Mouse (Mus musculus) MEL (cell line): Measurements from ENCODE around the gene Gtf2a1l.

Experiments used
- BHLHE40 ChIP-seq: IDR thresholded peaks from 2 replicates; pipeline ENCODE4 v1.6.1; 2012; ENCODE audit warnings: low read depth, mild to moderate bottlenecking, inconsistent platforms, low read length, improper control_type of control experiment, borderline replicate concordance
- CHD1 ChIP-seq: IDR thresholded peaks from 2 replicates; pipeline ENCODE4 v1.6.1; 2012; ENCODE audit warnings: low read depth, mild to moderate bottlenecking, inconsistent platforms, low read length, improper control_type of control experiment
- CHD2 ChIP-seq: IDR thresholded peaks from 2 replicates; pipeline ENCODE4 v1.6.1; 2011; ENCODE audit warnings: low read length, improper control_type of control experiment
- CTCF ChIP-seq, 3 experiments: IDR thresholded peaks in 2 of 3; conservative IDR thresholded peaks in 1 of 3; 2 replicates each; pipeline ENCODE4 v1.5.1; 2011 to 2012; ENCODE audit warnings: low read length in 3 of 3, low read depth in 2 of 3, mild to moderate bottlenecking in 2 of 3, improper control_type of control experiment in 1 of 3, inconsistent platforms in 1 of 3, mixed read lengths in 1 of 3, moderate library complexity in 1 of 3; ENCODE audit not compliant: control insufficient read depth in 1 of 3, insufficient read depth in 1 of 3, poor library complexity in 1 of 3, severe bottlenecking in 1 of 3
- JUND ChIP-seq: IDR thresholded peaks from 2 replicates; pipeline ENCODE4 v1.6.1; 2011; ENCODE audit warnings: low read depth, mild to moderate bottlenecking, improper control_type of control experiment, low read length
- MAFK ChIP-seq: IDR thresholded peaks from 2 replicates; pipeline ENCODE4 v1.6.1; 2011; ENCODE audit warnings: low read depth, mild to moderate bottlenecking, low read length, improper control_type of control experiment, borderline replicate concordance
- MXI1 ChIP-seq: IDR thresholded peaks from 2 replicates; pipeline ENCODE4 v1.6.1; 2011; ENCODE audit warnings: mild to moderate bottlenecking, low read depth, low read length, improper control_type of control experiment
- NRF1 ChIP-seq: IDR thresholded peaks from 2 replicates; pipeline ENCODE4 v1.6.1; 2014; ENCODE audit warnings: low read depth, mild to moderate bottlenecking, inconsistent platforms, low read length, improper control_type of control experiment, moderate library complexity; ENCODE audit not compliant: poor library complexity, insufficient read depth, severe bottlenecking
- POLR2A ChIP-seq, 2 experiments: IDR thresholded peaks; 2 replicates each; pipeline ENCODE4 v1.6.1; 2011 to 2012; ENCODE audit warnings: low read length in 2 of 2, mild to moderate bottlenecking in 2 of 2, control low read depth in 1 of 2, improper control_type of control experiment in 1 of 2, low read depth in 1 of 2, moderate library complexity in 1 of 2; ENCODE audit not compliant: control insufficient read depth in 1 of 2, insufficient read depth in 1 of 2, poor library complexity in 1 of 2
- RAD21 ChIP-seq: IDR thresholded peaks from 2 replicates; pipeline ENCODE4 v1.6.1; 2011; ENCODE audit warnings: mild to moderate bottlenecking, low read depth, low read length, improper control_type of control experiment
- RCOR1 ChIP-seq: IDR thresholded peaks from 2 replicates; pipeline ENCODE4 v1.6.1; 2012; ENCODE audit warnings: low read depth, mild to moderate bottlenecking, inconsistent platforms, low read length, improper control_type of control experiment
- TBP ChIP-seq: IDR thresholded peaks from 2 replicates; pipeline ENCODE4 v1.8.0; 2011; ENCODE audit warnings: low read depth, low read length, improper control_type of control experiment
- USF1 ChIP-seq: IDR thresholded peaks from 2 replicates; pipeline ENCODE4 v1.6.1; 2014; ENCODE audit warnings: low read depth, mild to moderate bottlenecking, inconsistent platforms, low read length, improper control_type of control experiment, moderate library complexity

- no peak for TF ChIP-seq CTCF (IDR thresholded peaks at IDR 0.05 in 2 of 3, conservative IDR thresholded peaks at IDR 0.05 in 1 of 3; ENCODE audit: control insufficient read depth in 1 of 3, insufficient read depth in 1 of 3, low read depth in 2 of 3, low read length in 3 of 3, poor library complexity in 1 of 3, severe bottlenecking in 1 of 3)
- TF ChIP-seq JUND: no peak
- no peak for TF ChIP-seq BHLHE40
- no peak for TF ChIP-seq USF1
- TF ChIP-seq POLR2A (IDR thresholded peaks at IDR 0.05; ENCODE audit: control insufficient read depth in 1 of 2, insufficient read depth in 1 of 2, low read depth in 1 of 2, low read length in 2 of 2, poor library complexity in 1 of 2): no peak
- no peak for TF ChIP-seq MAFK
- no peak for TF ChIP-seq CHD1
- TF ChIP-seq MXI1: no peak
- TF ChIP-seq RAD21: no peak
- TF ChIP-seq NRF1: no peak
- no peak for TF ChIP-seq TBP
- no peak for TF ChIP-seq RCOR1
- no peak for TF ChIP-seq CHD2
Observed at GRCm38 (mm10) chr17:88625350-88625749, 43.1 kb upstream of the Gtf2a1l start.
